Mouse (Mus musculus): Measurements from ENCODE around the gene Tob1.

Gene Tob1

GRCm38 (mm10) chr11:94229207-94229960 lies 18.1 kb downstream of the Tob1 start:
- no peak for DNase-seq (ENCODE audit: low spot score in 2 of 2)

GRCm38 (mm10) chr11:94230244-94230643 lies 19.0 kb downstream of the Tob1 start:
- no peak for DNase-seq (ENCODE audit: low spot score in 2 of 2)

GRCm38 (mm10) chr11:94231821-94232552 lies 20.7 kb downstream of the Tob1 start:
- DNase-seq (ENCODE audit: low spot score in 2 of 2): peak; percentile 21 to 53

- no peak for DNase-seq (ENCODE audit: low spot score in 2 of 2)
Measured at GRCm38 (mm10) chr11:94233405-94233804, 22.2 kb downstream of the Tob1 start.

GRCm38 (mm10) chr11:94234380-94234779 lies 23.1 kb downstream of the Tob1 start:
- DNase-seq (ENCODE audit: low spot score in 2 of 2): no peak

GRCm38 (mm10) chr11:94234857-94235256 lies 23.6 kb downstream of the Tob1 start:
- no peak for DNase-seq (ENCODE audit: low spot score in 2 of 2)

- peak; percentile 56 to 77 for DNase-seq (ENCODE audit: low spot score in 2 of 2)
Measured at GRCm38 (mm10) chr11:94236074-94236473, 24.8 kb downstream of the Tob1 start.

- no peak for DNase-seq (ENCODE audit: low spot score in 2 of 2)
Measured at GRCm38 (mm10) chr11:94238786-94239185, 27.5 kb downstream of the Tob1 start.

- no peak for DNase-seq (ENCODE audit: low spot score in 2 of 2)
Measured at GRCm38 (mm10) chr11:94239706-94240105, 28.5 kb downstream of the Tob1 start.

- DNase-seq (ENCODE audit: low spot score in 2 of 2): no peak
Measured at GRCm38 (mm10) chr11:94242760-94243421, 31.6 kb downstream of the Tob1 start.

- no peak for DNase-seq (ENCODE audit: low spot score in 2 of 2)
Measured at GRCm38 (mm10) chr11:94243422-94244180, 32.3 kb downstream of the Tob1 start.

- no peak for DNase-seq (ENCODE audit: low spot score in 2 of 2)
Measured at GRCm38 (mm10) chr11:94244385-94244784, 33.1 kb downstream of the Tob1 start.

GRCm38 (mm10) chr11:94245955-94246788 lies 34.9 kb downstream of the Tob1 start, which contains the start of gene Wfikkn2:
Wfikkn2 (minus strand) TSS chr11:94246005.
- no peak for DNase-seq (ENCODE audit: low spot score in 2 of 2)

GRCm38 (mm10) chr11:94246789-94247061 lies 35.5 kb downstream of the Tob1 start:
- no peak for DNase-seq (ENCODE audit: low spot score in 2 of 2)

GRCm38 (mm10) chr11:94253156-94253555 lies 41.9 kb downstream of the Tob1 start:
- no peak for DNase-seq (ENCODE audit: low spot score in 2 of 2)

GRCm38 (mm10) chr11:94253691-94254090 lies 42.4 kb downstream of the Tob1 start:
- no peak for DNase-seq (ENCODE audit: low spot score in 2 of 2)

GRCm38 (mm10) chr11:94255733-94256132 lies 44.5 kb downstream of the Tob1 start:
- no peak for DNase-seq (ENCODE audit: low spot score in 2 of 2)

GRCm38 (mm10) chr11:94257987-94258386 lies 46.7 kb downstream of the Tob1 start:
- DNase-seq (ENCODE audit: low spot score in 2 of 2): no peak

- DNase-seq (ENCODE audit: low spot score in 2 of 2): no peak
Measured at GRCm38 (mm10) chr11:94259814-94260213, 48.6 kb downstream of the Tob1 start.

- no peak for DNase-seq (ENCODE audit: low spot score in 2 of 2)
Measured at GRCm38 (mm10) chr11:94261585-94262370, 50.5 kb downstream of the Tob1 start.

Measured in frontal cortex, postnatal 36 days (tissue).